Mouse (Mus musculus) liver, embryonic 14.5 days (tissue): ENCODE results near the gene Osbpl3.

Experiments used
- CTCF ChIP-seq: IDR thresholded peaks from 2 replicates; pipeline ENCODE4 v1.5.1; 2016; ENCODE audit warnings: antibody characterized with exemption, low read depth, control low read depth
- EP300 ChIP-seq: IDR thresholded peaks from 2 replicates; pipeline ENCODE4 v1.6.1; 2016; ENCODE audit warnings: antibody characterized with exemption, low read depth

- TF ChIP-seq CTCF (no peak), EP300 (no peak)
Measured at GRCm38 (mm10) chr6:50486035-50486902, 30.3 kb upstream of the Osbpl3 start.
